Mouse (Mus musculus) layer of hippocampus, adult 11-12 months (tissue): ENCODE data around the gene Wdr75.
A peak's percentile ranks its signal among the peaks of the same experiment; 100 is the strongest.

Experiments used
- DNase-seq: peaks from one replicate; pipeline ENCODE4 v3.0.0; 2022; ENCODE audit warnings: low spot score

Wdr75 gene

DNA sequence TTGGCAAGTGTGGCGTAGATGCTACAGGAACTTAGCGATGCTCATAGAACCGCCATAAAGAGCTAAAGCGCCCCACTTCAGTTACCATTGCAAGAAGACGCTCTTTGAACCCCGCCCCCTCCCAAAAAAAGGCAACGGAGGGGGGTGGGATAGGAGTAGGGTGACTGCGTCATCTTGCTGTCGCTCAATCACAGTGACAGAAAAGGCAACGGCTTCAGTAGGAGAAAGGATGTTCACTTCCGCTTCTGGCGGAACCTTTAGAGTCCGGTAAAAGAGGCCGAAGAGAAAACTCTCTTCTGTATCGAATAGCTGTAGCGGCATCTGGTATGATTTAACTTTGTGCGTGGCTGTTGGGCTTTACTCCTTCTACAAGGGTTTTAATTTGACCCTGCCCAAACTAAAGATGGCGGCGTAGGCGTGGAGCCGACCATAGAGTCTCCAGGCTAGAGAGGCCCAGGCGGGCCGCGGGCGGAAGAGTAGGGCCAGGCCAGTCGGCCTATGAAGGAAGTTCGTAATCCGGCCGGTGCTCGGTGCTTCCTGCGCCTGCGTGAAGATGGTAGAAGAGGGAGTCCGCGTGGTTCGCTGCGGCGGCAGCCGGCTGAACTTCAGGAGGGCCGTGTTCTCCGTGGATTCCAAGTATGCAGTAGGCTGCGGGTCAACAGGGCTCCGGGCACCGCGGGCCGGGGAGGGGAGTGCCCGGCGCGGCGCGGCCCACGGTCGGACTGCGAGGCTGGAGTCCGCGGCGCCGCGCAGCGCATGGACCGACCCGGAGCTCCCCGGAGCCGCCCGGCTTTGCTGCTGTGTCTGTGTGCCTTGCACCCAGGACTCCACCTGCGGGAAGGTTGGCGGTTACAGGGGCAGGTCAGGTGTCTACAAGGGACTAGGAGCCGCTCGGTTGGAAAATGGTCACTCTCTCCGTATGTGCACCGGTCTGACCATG lies at the start of gene Wdr75:
Gene Wdr75, plus strand, starts transcription at position 198 of the 940 bp plus-strand sequence.
- DNase-seq: peak; percentile 95

GRCm38 (mm10) chr1:45755902-45756301 lies 39.1 kb upstream of the Wdr75 start:
- no peak for DNase-seq

- DNase-seq: no peak
Measured at GRCm38 (mm10) chr1:45756707-45757106, 38.3 kb upstream of the Wdr75 start.

DNA sequence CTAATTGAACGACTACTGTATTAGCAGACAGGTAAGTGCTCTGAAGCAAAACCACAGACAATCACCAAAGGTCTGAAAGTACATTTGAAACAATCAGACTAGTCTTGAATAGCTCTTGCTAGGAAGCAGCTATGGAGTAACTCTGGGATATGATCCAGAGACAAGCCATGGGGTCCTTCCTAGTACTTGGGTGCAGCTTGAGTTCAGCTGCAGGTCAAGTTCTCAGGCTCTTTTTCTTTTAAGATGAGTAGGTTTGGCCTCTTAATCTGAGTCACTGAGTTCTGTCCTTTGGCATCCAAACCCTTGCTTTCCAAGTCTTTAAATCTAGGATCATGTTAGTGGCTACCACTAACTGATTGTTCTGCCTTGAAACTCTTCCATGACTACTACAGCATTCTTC lies 37.0 kb upstream of the Wdr75 start:
- DNase-seq: no peak

- DNase-seq: no peak
Measured at GRCm38 (mm10) chr1:45760667-45761467, 34.1 kb upstream of the Wdr75 start.

DNA sequence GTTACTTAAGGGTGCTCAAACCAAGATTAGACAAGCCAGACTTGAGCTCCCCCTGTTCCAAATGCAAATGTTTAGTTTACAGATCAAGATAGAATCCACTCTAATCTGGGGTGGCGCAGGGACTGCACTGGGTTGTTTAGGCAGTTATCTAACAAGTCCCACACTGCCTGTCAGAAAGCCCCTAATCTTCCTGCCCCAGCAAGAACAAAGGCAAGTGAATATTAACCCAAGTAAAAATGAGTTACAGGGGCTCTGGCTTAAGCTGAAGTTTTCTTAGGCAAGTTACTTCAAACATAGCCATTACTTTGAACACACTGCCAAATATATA lies 33.5 kb upstream of the Wdr75 start:
- no peak for DNase-seq

- no peak for DNase-seq
Measured at GRCm38 (mm10) chr1:45765678-45766077, 29.3 kb upstream of the Wdr75 start.

DNA sequence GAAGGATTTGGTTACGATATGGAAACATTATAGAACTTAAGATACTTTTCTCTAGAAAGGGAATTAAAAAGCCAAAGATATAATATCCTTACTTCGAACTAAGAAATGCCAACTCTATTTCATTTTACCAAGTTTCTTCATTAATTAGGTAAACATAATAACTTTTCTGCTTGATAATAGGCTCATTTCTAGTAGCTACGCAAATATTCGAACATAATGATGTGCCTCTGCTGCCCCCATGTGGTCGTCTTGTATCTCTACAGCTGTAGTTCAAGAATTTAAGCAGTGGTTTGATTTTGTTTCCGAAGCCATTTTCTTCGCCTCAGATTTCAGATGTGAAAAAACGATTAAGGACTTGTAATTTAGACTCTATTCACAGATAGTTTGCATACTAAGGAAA lies 28.8 kb upstream of the Wdr75 start:
- DNase-seq: peak; percentile 14

DNA sequence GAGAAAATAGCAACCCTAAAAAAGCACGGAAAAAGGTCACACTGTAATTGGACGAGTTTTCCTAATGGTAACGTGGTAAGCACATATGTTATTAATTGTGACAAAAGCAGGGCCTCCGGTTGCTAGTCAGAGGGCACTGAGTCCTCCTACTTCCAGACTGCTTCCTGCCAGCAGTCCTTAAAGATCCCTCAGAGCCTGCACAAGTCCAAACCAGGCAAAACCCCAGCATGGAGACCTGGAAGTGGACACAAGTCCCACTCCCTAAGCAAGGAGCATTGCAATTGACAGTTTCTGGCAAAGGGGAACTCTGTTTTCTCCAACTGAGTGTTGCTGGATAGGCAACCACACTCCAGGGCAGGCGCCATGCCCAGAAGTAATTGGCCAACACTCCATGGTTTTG lies 27.4 kb upstream of the Wdr75 start:
- no peak for DNase-seq

DNA sequence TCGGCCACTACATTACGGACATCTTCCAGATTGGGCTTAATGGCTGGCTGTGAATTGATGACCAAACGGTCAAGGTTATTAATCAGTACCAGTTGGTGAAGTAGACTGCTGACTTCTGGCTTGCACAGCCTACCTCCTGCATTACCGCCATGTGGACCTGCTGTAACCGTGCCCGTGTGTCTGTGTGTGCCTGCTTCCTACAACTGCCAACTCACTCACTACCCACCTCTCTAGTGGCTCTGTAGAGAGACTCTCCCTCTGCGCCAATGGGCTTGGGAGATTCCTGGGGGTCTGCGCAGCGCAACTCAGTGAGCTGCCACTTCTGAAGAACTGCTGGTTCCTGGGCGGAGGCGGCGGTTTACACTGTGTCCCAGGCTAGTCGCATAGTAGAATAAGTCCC lies 25.6 kb upstream of the Wdr75 start:
- DNase-seq: no peak

DNA sequence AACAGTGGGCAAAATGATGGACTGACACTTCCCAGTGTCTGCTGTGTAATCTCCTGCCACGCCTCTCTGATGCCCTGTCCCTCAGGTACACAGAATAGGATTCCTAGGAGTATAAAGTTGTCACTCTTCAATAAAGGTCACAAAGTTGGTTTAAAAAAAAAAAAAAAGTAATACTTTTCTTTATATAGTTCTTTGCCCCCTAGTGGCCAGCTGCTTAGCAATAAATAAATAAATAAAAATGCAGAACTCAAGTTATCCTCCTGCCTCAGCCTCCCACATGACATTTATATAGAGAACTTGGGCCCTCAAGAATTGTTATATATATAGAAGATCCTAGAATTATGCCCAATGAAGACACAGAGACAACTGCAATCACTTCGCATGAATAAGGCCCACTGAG lies 24.9 kb upstream of the Wdr75 start:
- no peak for DNase-seq

- DNase-seq: no peak
Measured at GRCm38 (mm10) chr1:45780606-45781288, 14.2 kb upstream of the Wdr75 start.

GRCm38 (mm10) chr1:45816889-45817288 lies 21.9 kb downstream of the Wdr75 start:
- no peak for DNase-seq

- DNase-seq: no peak
Measured at GRCm38 (mm10) chr1:45818564-45818963, 23.6 kb downstream of the Wdr75 start.

DNA sequence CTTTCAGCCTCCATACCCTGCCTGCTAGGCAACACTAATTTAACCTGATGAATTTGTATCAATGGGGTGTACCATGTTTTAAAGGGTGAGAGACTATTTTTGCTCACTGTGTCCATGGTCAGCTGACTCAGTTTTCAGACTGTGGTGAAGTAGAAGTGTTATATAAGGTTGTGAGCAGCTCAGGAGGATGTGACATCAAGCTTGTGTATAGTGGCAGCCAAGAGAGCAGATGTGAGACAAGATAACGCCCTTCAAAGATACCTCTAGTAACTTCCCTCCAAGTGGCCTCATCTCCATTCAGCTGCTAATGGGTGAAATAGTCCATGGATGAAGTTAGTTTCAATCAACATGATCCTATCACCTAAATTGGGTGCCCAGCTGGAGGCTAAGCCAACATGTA lies 29.5 kb downstream of the Wdr75 start:
- DNase-seq: no peak

GRCm38 (mm10) chr1:45825140-45825539 lies 30.2 kb downstream of the Wdr75 start:
- DNase-seq: peak; percentile 71

DNA sequence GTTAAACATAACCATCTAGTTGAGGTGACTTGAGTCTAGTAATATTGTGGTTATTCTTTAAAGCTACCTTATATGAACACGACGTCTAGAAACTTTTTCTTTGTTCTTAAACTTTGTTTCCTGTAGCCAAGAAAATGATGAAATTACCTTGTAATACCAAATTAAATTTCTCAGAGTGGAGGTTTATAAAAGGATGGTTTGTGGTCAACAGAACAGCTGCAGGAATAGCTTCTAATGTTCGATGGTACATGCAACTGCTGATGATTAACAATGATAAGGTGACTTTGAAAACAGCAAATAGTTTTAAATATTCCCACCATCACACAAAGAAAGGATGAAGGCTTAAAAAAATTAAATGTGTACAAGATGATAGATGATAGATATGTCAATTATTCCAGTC lies 30.7 kb downstream of the Wdr75 start:
- DNase-seq: no peak

GRCm38 (mm10) chr1:45826148-45826547 lies 31.2 kb downstream of the Wdr75 start:
- DNase-seq: no peak

GRCm38 (mm10) chr1:45826796-45827195 lies 31.8 kb downstream of the Wdr75 start:
- no peak for DNase-seq

- no peak for DNase-seq
Measured at GRCm38 (mm10) chr1:45830453-45831206, 35.7 kb downstream of the Wdr75 start.

DNA sequence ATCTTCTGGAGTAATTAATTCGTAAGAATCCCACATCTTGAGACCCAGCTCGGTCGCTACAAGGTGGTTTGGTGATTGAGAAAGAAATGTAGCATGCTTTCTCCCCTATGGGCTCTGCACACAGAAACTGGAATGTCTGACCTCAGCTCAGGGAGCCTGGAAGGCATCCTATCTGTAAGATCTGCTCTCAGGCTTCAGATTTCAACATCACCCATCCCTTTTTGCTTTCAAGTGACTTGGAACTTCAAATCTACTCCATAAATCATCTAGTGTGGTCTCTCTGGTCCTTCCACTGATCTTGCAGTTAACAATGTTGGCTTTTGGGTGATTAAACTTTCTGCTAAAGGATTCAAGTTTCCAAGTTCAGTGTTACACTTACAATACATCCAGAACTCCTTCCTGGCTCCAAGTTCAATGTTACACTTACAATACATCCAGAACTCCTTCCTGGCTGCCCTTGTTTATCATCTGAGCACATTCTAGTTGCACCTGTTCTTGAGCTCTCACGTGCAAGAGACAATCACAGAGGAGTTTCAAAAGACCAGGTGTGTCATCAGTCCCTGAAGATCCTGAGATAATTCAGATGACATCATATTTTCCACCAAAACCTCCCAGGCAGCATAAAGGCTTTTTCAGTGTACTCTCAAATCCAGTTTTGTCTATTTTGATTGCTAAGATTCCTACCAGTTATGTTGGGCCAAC lies 40.5 kb downstream of the Wdr75 start:
- no peak for DNase-seq
